ENCODE assay signal across 13 mouse cellular contexts in the genomic region with DNA sequence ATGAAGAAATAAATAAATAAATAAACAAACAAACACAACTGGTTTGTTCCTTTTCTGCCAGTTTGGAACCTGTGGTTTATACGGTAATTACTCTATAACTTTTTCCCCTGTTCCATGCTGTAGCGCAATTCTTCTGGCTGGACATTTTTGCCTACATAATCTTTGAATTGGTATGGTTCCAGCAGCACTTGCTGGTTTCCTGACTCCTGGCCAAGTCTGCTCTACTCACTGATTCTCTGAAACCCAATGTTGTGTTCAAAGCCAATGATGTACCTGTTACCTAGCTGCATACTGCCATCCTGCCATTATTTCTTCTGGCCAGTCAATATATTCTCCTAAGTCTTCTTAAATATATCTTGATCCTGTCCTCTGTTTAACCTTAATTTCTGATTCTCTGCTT.
"Had no signal": no experiment of that assay in that cellular context is flagged by ENCODE, and none has a peak within 500 bp of the region (broad histone marks: within the 10 kb centered on the region; RNA-seq: fewer than 3 reads in every experiment).

No protein-coding gene starts in this region.

- H3K9ac ChIP-seq: limb, embryonic 13.5 days; liver, embryonic 15.5 days had no signal

- H3K4me1 ChIP-seq: liver, embryonic 15.5 days; megakaryocyte, embryonic 14.5 days had no signal

- H3K27ac ChIP-seq: limb, embryonic 13.5 days; liver, embryonic 15.5 days; macrophage had no signal

- ATAC-seq: midbrain, embryonic 16.5 days had no signal

- H3K27me3 ChIP-seq: limb, embryonic 13.5 days; liver, embryonic 15.5 days; megakaryocyte, embryonic 14.5 days had no signal

- DNase-seq: kidney, adult 8-10 months; kidney, postnatal 25 days; lung, adult 2 months; lung, postnatal 10 days; right cerebral cortex, postnatal 14 days; thymus, postnatal 4 days had no signal

- H3K4me3 ChIP-seq: limb, embryonic 13.5 days; liver, embryonic 15.5 days; megakaryocyte, embryonic 14.5 days had no signal

- H3K4me2 ChIP-seq: limb, embryonic 13.5 days; liver, embryonic 11.5 days; liver, embryonic 15.5 days; midbrain, embryonic 11.5 days had no signal

- H3K9me3 ChIP-seq: limb, embryonic 13.5 days; liver, embryonic 15.5 days; megakaryocyte, embryonic 14.5 days had no signal

- H3K36me3 ChIP-seq: limb, embryonic 13.5 days; liver, embryonic 15.5 days had no signal
